Mouse (Mus musculus) heart, postnatal 4 days (tissue): Measurements from ENCODE around the gene Gm17509. TPM values are rescaled to one million over a fixed set of nuclear protein-coding genes. Genes with fewer than 3 reads are reported as not detected.
A peak's percentile ranks its signal among the peaks of the same experiment; 100 is the strongest.
"Not testable (repeated sequence)": the region's sequence is repeated elsewhere in the genome, so short reads cannot be mapped to it uniquely, and the experiment has no call there.

Experiments used
- DNase-seq: peaks from one replicate; pipeline ENCODE4 v3.0.0; 2021
- total RNA-seq, 2 experiments: library from RNA; stranded (reverse); gene quantifications; 2 replicates each; pipeline ENCODE4 v1.2.3; 2021

Gm17509 gene
- total RNA-seq, 2 experiments from 2014 or later = not detected

DNA sequence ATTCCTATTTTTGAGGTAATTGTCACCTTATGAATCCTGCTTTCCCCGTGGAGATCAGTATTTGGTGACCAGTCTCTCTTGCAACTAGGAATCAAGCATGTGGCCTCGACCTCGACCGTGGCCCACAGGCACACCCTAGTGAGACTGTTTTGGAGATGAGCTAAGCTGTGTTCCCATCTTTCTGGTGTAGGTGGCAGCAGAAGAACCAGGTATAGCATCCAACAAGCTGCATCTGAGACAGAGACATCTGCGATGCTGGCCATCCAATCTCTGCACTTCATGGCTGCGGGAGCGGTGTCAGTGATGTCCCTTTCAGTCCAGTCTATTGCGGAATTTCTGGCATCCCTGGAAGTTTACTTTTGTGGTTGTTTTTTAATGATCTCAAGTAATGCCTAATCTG lies 14.8 kb downstream of the Gm17509 start:
- DNase-seq = no peak

DNA sequence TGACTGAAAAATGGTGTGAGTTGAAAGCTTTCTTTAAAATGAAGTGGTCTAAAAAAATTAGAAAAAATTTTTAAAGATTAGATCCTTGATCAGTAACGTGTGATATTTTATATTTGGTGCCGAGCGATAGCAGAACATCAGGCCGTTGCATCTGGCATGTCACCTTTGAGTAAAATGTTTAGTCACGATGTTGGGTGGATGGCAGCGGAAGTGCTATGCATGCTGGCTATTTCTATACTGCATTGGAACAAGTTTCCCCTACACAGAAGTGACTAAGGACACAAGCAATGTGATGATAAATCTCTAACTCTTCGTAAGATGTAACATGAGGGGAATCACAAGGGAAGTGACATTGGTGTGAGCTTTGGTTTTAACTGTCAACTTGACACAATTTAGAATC lies 16.2 kb downstream of the Gm17509 start:
- DNase-seq = no peak

DNA sequence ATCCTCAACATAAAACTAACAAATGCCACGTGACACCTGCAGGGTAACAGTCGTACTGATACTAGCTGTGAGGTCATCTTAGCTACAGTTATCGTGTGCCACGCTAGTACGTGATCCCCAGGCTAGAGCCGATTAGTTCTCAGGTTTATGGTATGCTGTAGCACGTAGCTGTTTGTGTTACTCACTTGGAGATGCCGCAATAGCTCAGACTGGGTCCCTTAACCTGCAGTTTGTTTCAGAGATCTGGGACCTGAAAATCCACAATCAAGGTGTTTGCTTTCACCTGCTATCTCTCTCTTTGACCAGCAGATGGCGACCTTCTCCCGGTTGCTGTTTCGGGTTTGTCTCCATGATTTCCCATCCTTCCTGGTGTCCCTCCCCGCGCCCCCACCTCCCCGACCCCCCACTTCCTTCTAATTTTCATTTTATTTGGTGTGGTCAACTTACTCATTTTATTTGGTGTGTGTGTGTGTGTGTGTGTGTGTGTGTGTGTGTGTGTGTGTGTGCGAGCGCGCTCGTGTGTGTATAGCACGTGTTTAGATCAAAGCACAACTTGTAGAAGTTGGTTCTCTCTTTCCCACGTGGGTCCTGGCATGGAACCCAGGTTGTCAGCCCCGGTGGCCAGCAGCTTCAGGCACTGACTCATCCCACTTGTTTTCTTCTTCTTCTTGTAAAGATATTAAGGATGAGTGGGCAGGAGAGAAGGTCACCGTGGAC lies 18.0 kb downstream of the Gm17509 start:
- peak; percentile 29 for DNase-seq

DNA sequence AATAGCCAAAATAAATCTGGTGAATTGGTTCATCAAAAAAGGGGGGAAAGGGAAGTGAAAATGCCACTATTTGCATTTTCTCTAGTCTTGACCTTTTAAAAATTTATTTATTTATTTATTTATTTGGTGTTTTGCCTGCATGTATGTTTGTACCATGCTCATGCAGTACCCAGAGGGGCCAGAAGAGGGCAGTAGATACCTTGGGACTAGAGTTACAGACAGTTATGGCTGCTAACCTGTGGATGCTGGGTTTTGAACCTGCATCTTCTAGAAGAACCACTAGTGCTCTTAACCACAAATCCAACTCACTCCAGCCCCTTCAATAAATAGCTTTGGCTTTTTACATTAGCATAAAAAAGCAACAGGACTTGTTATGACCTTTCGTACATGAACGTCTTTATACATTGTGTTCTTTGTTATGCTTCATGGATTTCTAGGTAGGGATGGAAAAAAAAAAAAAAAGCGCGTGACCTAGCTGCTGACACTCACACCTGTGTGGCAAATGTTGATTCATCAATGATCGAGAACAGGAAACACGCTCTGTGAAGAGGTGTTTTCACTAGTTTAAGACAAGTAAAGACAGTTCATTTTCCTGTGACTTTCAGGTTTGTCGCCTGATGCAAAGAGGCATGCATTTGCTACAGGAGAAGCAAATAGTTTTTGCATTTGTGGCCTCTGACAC lies 22.3 kb downstream of the Gm17509 start:
- peak; percentile 83 for DNase-seq

DNA sequence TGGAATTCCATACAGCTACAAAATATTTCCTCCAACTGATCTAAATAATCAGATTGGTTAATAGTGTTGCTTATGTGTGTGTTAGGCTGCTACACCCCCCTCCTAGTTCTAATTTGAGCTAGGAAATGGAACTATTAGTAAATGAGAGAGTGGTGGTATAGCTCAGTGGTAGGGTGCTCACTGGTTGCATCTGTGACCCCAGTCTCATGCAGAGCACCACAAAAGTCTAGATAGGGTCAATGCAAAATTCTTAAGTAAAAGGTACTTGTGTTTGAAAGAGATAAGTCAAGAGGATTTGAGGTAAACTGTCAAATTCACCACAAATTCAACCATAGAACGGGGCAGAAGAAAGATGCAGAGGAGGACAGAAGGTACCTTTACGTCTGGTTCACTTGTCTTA lies 23.2 kb downstream of the Gm17509 start:
- DNase-seq = no peak

DNA sequence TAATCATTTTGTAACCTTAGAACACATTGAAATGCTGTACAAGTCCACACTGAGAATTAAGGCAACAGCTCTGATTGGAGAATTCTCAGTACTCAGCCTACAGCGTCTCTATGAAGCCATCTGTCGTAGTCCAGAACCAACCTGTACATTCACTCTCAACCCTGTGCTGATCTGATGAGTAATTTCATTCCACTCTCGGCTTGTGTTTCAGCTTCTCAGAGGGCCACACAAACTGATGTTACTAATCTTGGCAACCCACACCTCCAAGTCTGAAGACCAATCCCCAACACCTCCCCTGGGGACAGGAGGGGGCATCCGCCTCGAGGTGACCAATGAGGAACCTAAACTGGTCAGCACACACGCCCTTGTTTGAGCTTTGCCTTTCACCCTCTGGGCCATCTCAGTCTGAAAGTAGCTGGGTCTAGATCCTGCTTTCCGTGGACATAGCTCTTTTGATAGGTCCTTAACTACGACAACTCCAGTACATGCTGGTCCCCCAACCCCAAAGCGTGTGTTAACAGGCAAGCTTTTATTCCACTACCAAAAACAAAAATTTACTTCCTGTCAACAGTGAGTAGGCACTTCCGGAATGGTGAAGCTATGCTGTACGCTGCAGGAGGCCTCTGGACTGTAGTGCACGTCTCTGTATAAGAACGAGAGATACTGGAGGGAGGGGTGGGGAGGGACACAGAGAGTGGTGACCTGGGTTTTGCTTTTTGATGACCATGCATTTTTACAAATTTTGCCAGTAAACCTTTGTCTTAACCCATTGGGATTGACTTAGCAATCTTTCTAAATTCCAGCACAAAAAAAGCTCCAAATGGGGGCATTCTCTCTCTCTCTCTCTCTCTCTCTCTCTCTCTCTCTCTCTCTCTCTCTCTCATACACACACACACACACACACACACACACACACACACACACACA lies 25.0 kb downstream of the Gm17509 start:
- no peak for DNase-seq

DNA sequence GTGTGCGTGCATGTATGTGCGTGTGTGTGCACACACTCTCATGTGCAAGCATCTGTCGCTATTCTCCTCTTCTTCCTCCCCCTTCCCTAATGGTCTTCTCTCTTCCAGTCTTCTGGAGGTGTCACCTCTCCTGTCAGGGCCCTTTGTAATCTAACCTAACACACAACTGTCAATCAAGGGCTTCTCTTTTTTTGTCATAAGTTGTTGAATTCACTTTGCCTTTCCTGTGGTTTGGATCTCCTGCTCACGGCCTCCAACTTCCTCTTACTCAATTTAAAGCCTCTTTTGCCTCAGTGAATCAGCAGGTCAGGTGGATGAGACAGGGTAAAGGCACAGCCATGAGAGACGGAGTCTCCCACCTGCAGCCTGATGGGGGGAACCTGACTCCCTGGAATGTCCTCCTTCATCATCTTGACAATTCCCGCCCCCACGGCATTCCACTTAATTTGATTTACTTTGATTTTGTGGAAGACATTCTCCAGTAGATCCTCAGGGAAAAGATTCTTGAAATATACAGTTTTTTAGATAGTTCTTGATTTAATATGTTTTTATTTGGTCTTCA lies 27.4 kb downstream of the Gm17509 start:
- DNase-seq = no peak

DNA sequence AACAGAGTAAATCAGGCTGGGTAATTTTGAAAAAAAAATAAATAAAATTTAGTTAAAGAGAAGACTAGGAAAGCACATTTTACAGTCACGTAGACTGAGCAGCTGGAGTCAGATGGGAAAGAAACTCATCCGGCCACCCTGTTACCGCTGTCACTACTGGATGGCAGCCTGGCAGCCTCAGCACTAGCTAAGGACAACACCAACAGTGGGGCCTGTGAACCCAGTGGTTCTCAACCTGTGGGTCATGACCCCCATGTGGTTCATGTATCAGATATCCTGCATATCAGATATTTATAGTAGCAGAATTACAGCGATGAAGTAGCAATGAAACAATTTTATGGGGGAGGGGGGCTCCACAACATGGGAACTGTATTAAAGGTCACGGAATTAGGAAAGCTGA lies 28.7 kb downstream of the Gm17509 start:
- DNase-seq = no peak

DNA sequence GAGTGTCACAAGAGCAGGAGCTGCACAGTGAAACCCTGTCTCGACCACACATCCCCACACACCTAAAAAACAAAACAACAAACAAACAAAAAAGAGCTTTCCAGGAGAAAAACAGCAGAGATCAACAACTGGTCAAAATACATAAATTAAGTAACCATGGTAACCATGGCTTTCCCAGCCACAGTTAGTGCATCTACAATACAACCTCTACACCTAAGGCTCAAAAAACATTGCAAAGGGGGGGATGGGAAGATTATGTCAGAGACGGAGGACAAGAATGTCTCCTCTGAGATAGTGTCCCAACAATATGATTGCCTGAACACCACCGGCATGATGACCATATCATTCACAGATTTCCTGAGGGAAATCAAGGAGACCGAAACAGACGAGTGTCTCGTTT lies 35.5 kb downstream of the Gm17509 start:
- DNase-seq = no peak

DNA sequence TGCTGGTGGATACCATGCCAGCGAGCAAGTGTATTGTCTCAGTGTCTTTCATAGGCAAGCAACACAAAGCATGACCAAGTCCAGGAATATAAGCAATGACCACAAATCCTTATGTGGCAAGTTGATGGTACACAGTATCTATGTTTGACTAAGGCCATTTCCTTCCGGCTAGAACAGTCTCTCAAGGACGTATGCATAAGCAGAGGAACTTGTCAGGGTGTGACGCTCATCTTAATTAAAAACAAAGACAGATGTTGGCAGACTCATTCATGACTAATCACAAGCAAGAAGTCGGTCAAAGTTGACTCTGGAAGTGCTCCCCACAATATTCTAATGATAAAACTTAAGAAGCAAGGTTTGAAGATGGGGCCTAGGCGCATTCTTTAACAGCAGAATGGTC lies 37.6 kb downstream of the Gm17509 start:
- no peak for DNase-seq

DNA sequence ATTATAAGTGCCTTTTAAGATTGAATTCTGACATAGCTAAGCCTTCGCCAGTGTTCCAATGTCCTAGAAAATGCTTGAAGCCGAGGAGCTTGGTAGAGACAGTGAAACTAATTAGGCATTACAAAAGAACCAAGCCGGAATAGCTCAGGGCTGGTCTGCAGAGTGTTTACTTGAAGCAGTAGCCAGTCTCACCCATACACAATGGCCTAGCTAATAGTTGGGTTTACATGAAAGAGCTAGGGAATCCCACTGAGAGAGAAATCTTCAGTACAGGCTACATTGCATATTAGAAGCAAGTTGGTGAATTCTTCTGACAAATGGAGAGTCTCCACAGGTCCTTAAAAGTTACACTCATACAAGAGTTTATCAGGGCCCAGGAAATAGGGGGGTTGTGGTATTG lies 40.0 kb downstream of the Gm17509 start:
- not testable (repeated sequence) for DNase-seq

Other genes starting within 250 kb of the Gm17509 start
- gene Parp8, start 195.5 kb downstream of the Gm17509 start, total RNA-seq = 10 to 100 TPM; 15.1 to 17.1 TPM
- 10 to 100 TPM; 14.3 to 14.7 TPM for gene Emb, start 12.5 kb downstream of the Gm17509 start, total RNA-seq